Mouse (Mus musculus): Measurements from ENCODE around the gene Shisa5.

Gene Shisa5

GRCm38 (mm10) chr9:109038086-109038895 is at the start of gene Shisa5:
Shisa5 (plus strand) TSS chr9:109038565.
- peak in 1 of 2 experiments; percentile 13 for DNase-seq (ENCODE audit: low spot score in 2 of 2)

GRCm38 (mm10) chr9:108989802-108990461 is 48.4 kb upstream of the Shisa5 start:
- DNase-seq (ENCODE audit: low spot score in 2 of 2), result no peak

GRCm38 (mm10) chr9:108990462-108990820 is 47.9 kb upstream of the Shisa5 start:
- DNase-seq (ENCODE audit: low spot score in 2 of 2), result no peak

- peak; percentile 97 to 98 for DNase-seq (ENCODE audit: low spot score in 2 of 2)
These were observed 46.8 kb upstream of the Shisa5 start, which contains the start of gene Pfkfb4 for GRCm38 (mm10) chr9:108991428-108992084. Pfkfb4 (plus strand) TSS chr9:108991778.

- DNase-seq (ENCODE audit: low spot score in 2 of 2), result peak in 1 of 2 experiments; percentile 43
These were observed 46.3 kb upstream of the Shisa5 start for GRCm38 (mm10) chr9:108992085-108992469.

- no peak for DNase-seq (ENCODE audit: low spot score in 2 of 2)
These were observed 45.6 kb upstream of the Shisa5 start for GRCm38 (mm10) chr9:108992620-108993361.

DNA sequence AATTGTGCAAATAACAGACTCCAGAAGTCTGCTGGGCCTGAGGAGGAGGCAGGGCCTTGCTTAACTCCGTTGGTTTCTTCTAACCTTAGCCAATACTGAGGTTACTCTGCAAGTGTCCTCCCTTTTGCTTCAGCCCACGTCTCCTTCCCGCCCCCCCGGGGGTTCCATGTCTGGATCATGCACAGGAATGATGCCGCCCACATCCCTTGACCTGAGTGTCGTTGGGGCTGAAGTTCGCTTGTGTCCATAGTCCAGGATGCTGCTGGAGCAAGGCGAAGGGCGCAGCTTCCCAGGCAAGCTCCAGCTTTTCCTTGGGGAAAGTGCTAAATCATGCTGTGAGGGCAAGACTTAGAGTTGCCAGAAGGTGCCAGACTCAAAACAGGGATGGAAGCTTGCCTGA is 42.0 kb upstream of the Shisa5 start:
- DNase-seq (ENCODE audit: low spot score in 2 of 2), result no peak

DNA sequence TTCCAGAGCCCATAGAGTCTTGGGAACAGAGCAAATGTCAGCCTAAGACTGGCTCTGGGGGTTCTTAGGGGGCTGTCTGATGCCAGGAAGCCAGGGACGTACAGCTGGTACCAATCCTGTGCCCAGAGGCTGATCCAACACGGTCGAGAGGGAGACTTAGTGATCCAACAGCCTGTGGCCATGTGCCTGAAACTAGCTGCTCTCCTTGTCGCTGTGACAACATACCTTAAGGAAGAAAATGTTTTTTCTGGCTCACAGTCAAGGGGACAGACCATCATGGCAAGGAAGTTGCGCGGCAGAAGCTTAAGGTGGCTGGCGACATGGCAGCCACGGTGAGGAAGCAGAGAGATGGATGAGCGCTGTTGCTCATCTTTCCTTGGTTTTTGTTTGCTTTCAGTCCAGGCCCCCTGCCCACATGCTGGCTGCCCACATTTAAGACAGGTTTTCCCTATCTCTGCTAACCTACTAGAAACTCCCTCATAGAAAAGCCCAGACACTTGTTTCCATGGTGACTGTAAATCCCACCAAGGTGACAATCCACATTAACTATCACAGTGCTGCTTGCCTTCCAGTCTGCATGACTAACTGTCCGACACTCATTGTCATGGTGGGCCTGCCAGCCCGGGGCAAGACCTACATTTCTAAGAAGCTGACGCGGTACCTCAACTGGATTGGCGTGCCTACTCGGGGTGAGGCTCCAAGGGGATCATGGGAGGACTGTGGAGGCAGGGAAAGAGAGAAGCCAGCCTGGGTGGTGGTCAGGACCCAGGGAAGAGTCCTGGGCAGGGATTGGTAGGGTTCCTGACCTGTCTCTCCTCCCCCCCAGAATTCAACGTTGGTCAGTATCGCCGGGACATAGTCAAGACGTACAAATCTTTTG is 39.8 kb upstream of the Shisa5 start:
- no peak for DNase-seq (ENCODE audit: low spot score in 2 of 2)

GRCm38 (mm10) chr9:108999167-108999526 is 39.2 kb upstream of the Shisa5 start:
- no peak for DNase-seq (ENCODE audit: low spot score in 2 of 2)

GRCm38 (mm10) chr9:109000726-109001125 is 37.6 kb upstream of the Shisa5 start:
- peak in 1 of 2 experiments; percentile 68 for DNase-seq (ENCODE audit: low spot score in 2 of 2)

GRCm38 (mm10) chr9:109003201-109003600 is 35.2 kb upstream of the Shisa5 start:
- no peak for DNase-seq (ENCODE audit: low spot score in 2 of 2)

GRCm38 (mm10) chr9:109007025-109007780 is 31.2 kb upstream of the Shisa5 start:
- no peak for DNase-seq (ENCODE audit: low spot score in 2 of 2)

DNA sequence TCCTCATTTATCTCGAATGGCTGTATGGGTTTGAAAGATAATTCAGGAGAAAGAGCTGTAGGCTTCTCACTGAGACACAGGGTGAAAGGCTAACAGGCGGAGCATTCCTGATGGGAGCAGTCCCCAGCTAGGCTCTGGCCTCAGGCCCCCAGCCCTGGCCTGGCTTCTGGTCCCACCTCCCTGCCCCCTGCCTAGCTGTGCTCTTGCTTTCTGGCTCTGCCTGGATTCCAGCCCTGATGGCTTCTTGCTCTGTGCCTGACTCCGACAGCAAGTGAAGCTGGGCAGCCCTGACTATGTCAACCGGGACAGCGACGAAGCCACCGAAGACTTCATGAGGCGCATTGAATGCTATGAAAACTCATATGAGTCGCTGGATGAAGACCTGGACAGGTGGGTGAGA is 30.3 kb upstream of the Shisa5 start:
- DNase-seq (ENCODE audit: low spot score in 2 of 2), result no peak

GRCm38 (mm10) chr9:109008994-109009635 is 29.2 kb upstream of the Shisa5 start:
- peak; percentile 61 to 75 for DNase-seq (ENCODE audit: low spot score in 2 of 2)

DNA sequence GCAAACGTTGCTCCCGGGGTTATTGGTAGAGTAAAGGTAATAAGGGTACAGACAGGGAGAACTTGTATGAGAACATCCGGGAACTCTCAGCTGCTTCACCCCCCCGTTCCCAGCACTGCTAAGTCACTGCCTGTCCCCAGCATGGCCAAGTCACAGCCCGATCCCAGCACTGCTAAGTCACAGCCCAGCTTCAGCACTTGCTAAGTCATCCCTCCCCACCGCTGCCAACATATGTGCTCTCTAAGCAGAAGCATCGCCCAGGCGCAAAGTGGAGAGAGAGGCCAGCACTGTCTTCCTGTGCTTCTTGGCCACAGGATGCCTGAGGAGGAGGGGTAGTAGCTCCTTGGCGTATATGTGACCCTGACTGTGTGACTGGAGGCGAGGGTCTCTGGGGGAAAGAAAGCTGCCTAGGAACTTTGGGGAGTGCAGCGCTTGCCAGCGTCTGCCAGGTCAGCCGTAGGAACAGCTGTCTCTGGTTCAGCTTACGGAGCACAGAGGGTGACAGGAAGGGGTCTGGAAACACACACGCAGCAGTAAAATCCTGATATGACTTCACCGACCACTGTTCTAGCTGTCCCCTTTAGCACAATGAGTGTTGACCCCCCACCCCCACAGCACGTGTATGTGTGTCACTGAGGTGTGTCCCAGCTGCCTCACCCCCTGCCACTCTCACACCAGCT is 28.6 kb upstream of the Shisa5 start:
- peak in 1 of 2 experiments; percentile 63 for DNase-seq (ENCODE audit: low spot score in 2 of 2)

DNA sequence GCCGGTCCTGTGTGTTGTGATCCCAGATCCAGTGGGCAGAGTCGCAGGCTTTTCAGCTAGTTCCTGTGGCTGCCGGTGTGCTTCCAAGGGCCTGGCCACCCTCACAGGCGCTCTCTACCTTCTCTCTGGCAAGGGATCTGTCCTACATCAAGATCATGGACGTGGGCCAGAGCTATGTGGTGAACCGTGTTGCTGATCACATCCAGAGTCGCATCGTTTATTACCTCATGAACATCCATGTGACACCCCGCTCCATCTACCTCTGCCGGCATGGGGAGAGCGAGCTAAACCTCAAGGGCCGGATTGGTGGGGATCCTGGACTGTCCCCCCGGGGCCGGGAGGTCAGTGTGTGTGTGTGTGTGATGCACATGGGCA is 28.1 kb upstream of the Shisa5 start:
- no peak for DNase-seq (ENCODE audit: low spot score in 2 of 2)

- DNase-seq (ENCODE audit: low spot score in 2 of 2), result no peak
These were observed 23.0 kb upstream of the Shisa5 start for GRCm38 (mm10) chr9:109015397-109015796.

DNA sequence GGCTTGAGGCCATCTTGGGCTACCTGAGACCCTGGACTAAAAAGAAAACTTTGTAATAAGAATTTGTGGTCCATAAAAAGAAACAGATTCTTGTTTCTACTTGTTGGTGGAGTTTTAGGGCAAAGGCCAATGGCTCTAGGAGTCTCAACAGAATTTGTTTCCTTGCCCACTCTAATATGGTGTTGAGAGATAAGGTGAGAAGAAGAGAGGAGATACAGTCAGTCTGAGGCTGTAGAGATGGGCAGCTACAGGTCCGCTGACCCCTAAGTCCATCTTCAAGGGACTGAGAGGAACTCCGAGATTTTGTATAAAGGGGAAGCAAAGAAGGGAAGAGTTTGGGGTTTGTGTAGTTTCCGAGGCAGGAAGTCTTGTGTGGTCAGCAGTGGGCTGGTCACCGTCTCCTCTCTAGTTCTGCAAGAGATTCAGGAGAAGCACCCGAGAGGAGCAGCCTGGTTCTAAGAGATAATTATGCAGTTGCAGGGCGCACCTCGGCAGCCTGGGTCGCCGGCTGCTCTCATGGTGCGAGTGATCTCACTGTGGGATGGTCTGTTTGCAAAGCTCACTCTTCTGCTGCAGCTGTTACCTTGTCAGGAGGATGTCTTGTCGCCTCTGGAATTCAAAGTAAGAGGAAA is 21.3 kb upstream of the Shisa5 start:
- no peak for DNase-seq (ENCODE audit: low spot score in 2 of 2)

GRCm38 (mm10) chr9:109021428-109021827 is 16.9 kb upstream of the Shisa5 start:
- DNase-seq (ENCODE audit: low spot score in 2 of 2), result peak in 1 of 2 experiments; percentile 9
